Mouse (Mus musculus): ENCODE measurements at regions not wholly inside any gene's neighbourhood (a gene's known extent, or its start where the extent isn't known, plus 50 kb on each side); places are given as distances from the start of the nearest gene placed in this dataset.

- 79% methylated on average over 4 of the region's 4 CpGs for WGBS
- Histone ChIP-seq H3K27ac (ENCODE audit: control insufficient read depth, insufficient read depth, low read depth, low read length, poor library complexity) (no peak overlapping the region), H3K4me3 (replicated peaks; ENCODE audit: control insufficient read depth, low read depth, low read length) (no peak overlapping the region), H3K4me1 (ENCODE audit: control insufficient read depth, insufficient read depth, low read length) (no peaks in the 10 kb centered on the region; the same call in 1 of the 2 replicates)
- TF ChIP-seq POLR2A (IDR thresholded peaks at IDR 0.05; ENCODE audit: borderline replicate concordance, control insufficient read depth, low read depth, low read length) (no peak), CTCF (IDR thresholded peaks at IDR 0.05; ENCODE audit: control insufficient read depth, insufficient read depth, low read length) (no peak)
Observed at GRCm38 (mm10) chr3:54617298-54617697, 75.3 kb upstream of the Supt20 start.

- TF ChIP-seq POLR2A (IDR thresholded peaks at IDR 0.05; ENCODE audit: borderline replicate concordance, control insufficient read depth, low read depth, low read length) (no peak), CTCF (IDR thresholded peaks at IDR 0.05; ENCODE audit: control insufficient read depth, insufficient read depth, low read length) (no peak)
- 76% methylated on average over 4 of the region's 4 CpGs for WGBS
- no peak overlapping the region for H3K27ac ChIP-seq (ENCODE audit: control insufficient read depth, insufficient read depth, low read depth, low read length, poor library complexity)
- no peaks in the 10 kb centered on the region for H3K4me1 ChIP-seq (ENCODE audit: control insufficient read depth, insufficient read depth, low read length)
- H3K4me3 ChIP-seq (replicated peaks; ENCODE audit: control insufficient read depth, low read depth, low read length) = no peak overlapping the region
Observed at GRCm38 (mm10) chr3:54618286-54618685, 74.3 kb upstream of the Supt20 start.

DNA sequence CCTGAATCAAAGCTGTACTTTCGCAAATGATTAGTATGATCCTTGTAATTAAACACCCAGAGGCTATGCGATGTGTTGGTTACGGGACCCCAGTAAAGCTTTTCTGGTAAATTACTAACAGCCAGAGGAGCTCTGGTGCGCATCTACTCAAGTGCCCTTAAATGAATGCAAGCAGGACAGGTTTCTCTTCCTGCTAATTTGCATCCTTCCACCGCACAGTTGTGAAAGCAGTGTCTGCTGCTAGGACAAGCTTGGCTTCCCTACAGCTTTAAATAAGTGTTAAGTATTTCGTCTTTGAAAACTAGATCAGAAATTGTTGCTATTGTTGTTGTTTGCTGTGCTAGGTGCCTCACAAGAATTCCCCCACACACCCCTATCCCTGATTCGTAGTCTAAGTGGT, 62.4 kb upstream of the Supt20 start:
- no peak overlapping the region for H3K4me3 ChIP-seq (replicated peaks; ENCODE audit: control insufficient read depth, low read depth, low read length)
- no peak for TF ChIP-seq CTCF (IDR thresholded peaks at IDR 0.05; ENCODE audit: control insufficient read depth, insufficient read depth, low read length)
- no peak for TF ChIP-seq POLR2A (IDR thresholded peaks at IDR 0.05; ENCODE audit: borderline replicate concordance, control insufficient read depth, low read depth, low read length)
- H3K27ac ChIP-seq (ENCODE audit: control insufficient read depth, insufficient read depth, low read depth, low read length, poor library complexity) = no peak overlapping the region
- WGBS = 71% methylated on average over 7 of the region's 7 CpGs
- no peaks in the 10 kb centered on the region; the same call in 1 of the 2 replicates for H3K4me1 ChIP-seq (ENCODE audit: control insufficient read depth, insufficient read depth, low read length)

- no peak for TF ChIP-seq CTCF (IDR thresholded peaks at IDR 0.05; ENCODE audit: control insufficient read depth, insufficient read depth, low read length)
- TF ChIP-seq POLR2A (IDR thresholded peaks at IDR 0.05; ENCODE audit: borderline replicate concordance, control insufficient read depth, low read depth, low read length) = no peak
- no peaks in the 10 kb centered on the region; the same call in 1 of the 2 replicates for H3K4me1 ChIP-seq (ENCODE audit: control insufficient read depth, insufficient read depth, low read length)
- WGBS = 91% methylated on average over 13 of the region's 13 CpGs
Observed at GRCm38 (mm10) chr3:54632731-54633130, 59.9 kb upstream of the Supt20 start.

GRCm38 (mm10) chr3:54633446-54633845, 59.2 kb upstream of the Supt20 start:
- 88% methylated on average over 23 of the region's 23 CpGs for WGBS

More at GRCm38 (mm10) chr3:54632731-54633130, 59.9 kb upstream of the Supt20 start:
- Histone ChIP-seq H3K4me3 (replicated peaks; ENCODE audit: control insufficient read depth, low read depth, low read length) (no peak overlapping the region), H3K27ac (ENCODE audit: control insufficient read depth, insufficient read depth, low read depth, low read length, poor library complexity) (no peak overlapping the region)

DNA sequence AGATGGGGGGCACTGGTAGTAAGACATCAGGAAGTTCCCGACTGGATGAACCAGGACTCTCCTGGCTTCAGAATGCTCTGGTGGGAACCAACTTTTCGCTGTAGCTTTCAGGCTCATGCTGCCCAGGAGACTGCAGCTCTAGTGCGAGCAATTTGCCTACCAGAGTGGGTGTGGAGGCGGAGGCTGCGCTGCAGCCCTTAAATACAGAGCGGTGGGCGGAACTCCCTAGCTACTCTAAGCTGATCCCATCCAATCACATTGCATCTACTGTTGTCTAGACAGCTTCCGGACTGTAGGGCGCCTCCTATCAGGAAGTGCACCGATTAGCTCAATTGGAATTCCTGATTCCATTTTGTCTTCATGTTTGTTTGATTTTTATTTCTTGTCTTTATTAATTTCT, 58.2 kb upstream of the Supt20 start:
- no peaks in the 10 kb centered on the region for H3K4me1 ChIP-seq (ENCODE audit: control insufficient read depth, insufficient read depth, low read length)
- H3K4me3 ChIP-seq (replicated peaks; ENCODE audit: control insufficient read depth, low read depth, low read length) = no peak overlapping the region
- H3K27ac ChIP-seq (ENCODE audit: control insufficient read depth, insufficient read depth, low read depth, low read length, poor library complexity) = no peak overlapping the region
- TF ChIP-seq POLR2A (IDR thresholded peaks at IDR 0.05; ENCODE audit: borderline replicate concordance, control insufficient read depth, low read depth, low read length) (no peak), CTCF (IDR thresholded peaks at IDR 0.05; ENCODE audit: control insufficient read depth, insufficient read depth, low read length) (no peak)
- 90% methylated on average over 10 of the region's 10 CpGs for WGBS

More at GRCm38 (mm10) chr3:54633446-54633845, 59.2 kb upstream of the Supt20 start:
- Histone ChIP-seq H3K27ac (ENCODE audit: control insufficient read depth, insufficient read depth, low read depth, low read length, poor library complexity) (no peak overlapping the region), H3K4me3 (replicated peaks; ENCODE audit: control insufficient read depth, low read depth, low read length) (no peak overlapping the region), H3K4me1 (ENCODE audit: control insufficient read depth, insufficient read depth, low read length) (no peaks in the 10 kb centered on the region; the same call in 1 of the 2 replicates)
- TF ChIP-seq POLR2A (IDR thresholded peaks at IDR 0.05; ENCODE audit: borderline replicate concordance, control insufficient read depth, low read depth, low read length) (no peak), CTCF (IDR thresholded peaks at IDR 0.05; ENCODE audit: control insufficient read depth, insufficient read depth, low read length) (no peak)

All from bone marrow, adult 2 months (tissue).